In genomic region chr17:53582026-53582585, GRCm38 (mm10) we compare ENCODE assay signal across 23 mouse cellular contexts. TPM values are rescaled to one million over a fixed set of nuclear protein-coding genes. Genes with fewer than 3 reads are reported as not detected.
DNase-seq lines count a peak whose midpoint lies in the region; ATAC-seq and TF ChIP-seq lines count a peak whose summit lies in the region.
"Had no signal": no experiment of that assay in that cellular context is flagged by ENCODE, and none has a peak within 500 bp of the region (broad histone marks: within the 10 kb centered on the region; RNA-seq: fewer than 3 reads in every experiment).

No protein-coding gene starts in this region.

- peak; percentile 69 for DNase-seq in 416B (ENCODE audit: low read depth)
- DNase-seq in CH12.LX (ENCODE audit: extremely low read depth) = no peak
- DNase-seq in urinary bladder, postnatal 4 days (ENCODE audit: low spot score in 2 of 2) = no peak
- DNase-seq: adrenal gland, postnatal 36 days; gastrocnemius, postnatal 14 days; heart, postnatal 36 days; kidney, adult 9 months; lung, adult 2 months; lung, postnatal 4 days; right cerebral cortex, postnatal 4 days; thymus, postnatal 4 days had no signal

- H3K9me3 ChIP-seq in heart, embryonic 14.5 days (ENCODE audit: control insufficient read depth, low read length) = no peaks in the 10 kb centered on the region
- no peaks in the 10 kb centered on the region for H3K9me3 ChIP-seq in heart, embryonic 11.5 days (replicated peaks; ENCODE audit: control insufficient read depth, low read length)
- H3K9me3 ChIP-seq in CH12.LX (replicated peaks; ENCODE audit: low read length) = no peaks in the 10 kb centered on the region
- no peaks in the 10 kb centered on the region for H3K9me3 ChIP-seq in midbrain, embryonic 16.5 days (replicated peaks; ENCODE audit: control insufficient read depth, low read length, poor library complexity, severe bottlenecking)
- H3K9me3 ChIP-seq: limb, embryonic 13.5 days; midbrain, embryonic 13.5 days had no signal

- dilution Hi-C loops in CH12.LX (cut with MboI; ENCODE audit: extremely low pct_ligation_motif_present, extremely low pct_unique_long_range_greater_than_20kb, low sequenced_read_pairs) = no loop called here

- H3K9ac ChIP-seq in heart, embryonic 14.5 days (ENCODE audit: low read length) = no peak overlapping the region
- no peak overlapping the region for H3K9ac ChIP-seq in heart, embryonic 11.5 days (ENCODE audit: low read depth, low read length)
- peak overlapping the region; percentile 58; the same call in 1 of the 2 replicates for H3K9ac ChIP-seq in CH12.LX (ENCODE audit: insufficient read depth, low read depth)
- H3K9ac ChIP-seq in midbrain, embryonic 16.5 days (ENCODE audit: low read depth, low read length) = no peak overlapping the region
- H3K9ac ChIP-seq: limb, embryonic 13.5 days; midbrain, embryonic 13.5 days had no signal

- H3K4me1 ChIP-seq in heart, embryonic 14.5 days (ENCODE audit: control insufficient read depth in 2 of 2, insufficient read depth in 2 of 2, low read length in 2 of 2) = peaks cover 33 to 62% of the 10 kb centered on the region in 2 experiments
- H3K4me1 ChIP-seq in heart, embryonic 11.5 days (ENCODE audit: control insufficient read depth, insufficient read depth, low read length) = peaks cover 45% of the 10 kb centered on the region
- peaks cover 27 to 51% of the 10 kb centered on the region in 2 experiments for H3K4me1 ChIP-seq in CH12.LX (ENCODE audit: control insufficient read depth in 1 of 2, insufficient read depth in 2 of 2)
- H3K4me1 ChIP-seq in embryonic fibroblast, embryonic 13.5 days (ENCODE audit: control insufficient read depth, insufficient read depth, low read length) = peaks cover 26% of the 10 kb centered on the region
- H3K4me1 ChIP-seq in midbrain, embryonic 16.5 days (ENCODE audit: control insufficient read depth, insufficient read depth, low read length) = peaks cover 11% of the 10 kb centered on the region; the same call in 1 of the 2 replicates

- in situ Hi-C loops in CH12.LX (cut with MboI; ENCODE audit: low pct_ligation_motif_present, low pct_unique_long_range_greater_than_20kb, low sequenced_read_pairs) = no loop called here

- H3K27me3 ChIP-seq in heart, embryonic 14.5 days (ENCODE audit: control insufficient read depth, insufficient read depth, low read length) = no peaks in the 10 kb centered on the region
- H3K27me3 ChIP-seq in heart, embryonic 11.5 days (ENCODE audit: control insufficient read depth, insufficient read depth, low read length) = no peaks in the 10 kb centered on the region
- no peaks in the 10 kb centered on the region for H3K27me3 ChIP-seq in CH12.LX (replicated peaks)
- H3K27me3 ChIP-seq in midbrain, embryonic 16.5 days (ENCODE audit: control insufficient read depth, insufficient read depth, low read depth, low read length) = no peaks in the 10 kb centered on the region
- H3K27me3 ChIP-seq: limb, embryonic 13.5 days; midbrain, embryonic 13.5 days; Patski had no signal

- no peak overlapping the region for H3K4me3 ChIP-seq in heart, embryonic 14.5 days (ENCODE audit: control insufficient read depth in 1 of 2, insufficient read depth in 1 of 2, low read depth in 1 of 2, low read length in 2 of 2)
- no peak overlapping the region for H3K4me3 ChIP-seq in heart, embryonic 11.5 days (ENCODE audit: low read depth, low read length)
- no peak overlapping the region for H3K4me3 ChIP-seq in CH12.LX (replicated peaks in 1 of 3; ENCODE audit: low read depth in 2 of 3, low read length in 2 of 3, poor library complexity in 1 of 3)
- H3K4me3 ChIP-seq in embryonic fibroblast, embryonic 13.5 days (ENCODE audit: insufficient read depth, low read length) = no peak overlapping the region
- H3K4me3 ChIP-seq in midbrain, embryonic 16.5 days (ENCODE audit: low read depth, low read length) = no peak overlapping the region
- H3K4me3 ChIP-seq: limb, embryonic 13.5 days; midbrain, embryonic 13.5 days; myocyte had no signal

- no peak for TF ChIP-seq RAD21 in CH12.LX (IDR thresholded peaks at IDR 0.05; ENCODE audit: low read depth, low read length)

- no peak for TF ChIP-seq EP300 in CH12.LX (IDR thresholded peaks at IDR 0.05; ENCODE audit: low read length)

- peak overlapping the region; percentile 25 to 43; a peak in 1 of 4 replicates for H3K27ac ChIP-seq in heart, embryonic 14.5 days (replicated peaks in 1 of 2; ENCODE audit: control insufficient read depth in 1 of 2, insufficient read depth in 1 of 2, low read depth in 2 of 2, low read length in 2 of 2)
- no peak overlapping the region for H3K27ac ChIP-seq in heart, embryonic 11.5 days (ENCODE audit: low read depth, low read length)
- no peak overlapping the region for H3K27ac ChIP-seq in CH12.LX (ENCODE audit: insufficient read depth, low read depth)
- H3K27ac ChIP-seq in embryonic fibroblast, embryonic 13.5 days (ENCODE audit: insufficient read depth, low read length) = peak overlapping the region; percentile 27; the same call in 1 of the 2 replicates
- no peak overlapping the region for H3K27ac ChIP-seq in midbrain, embryonic 16.5 days (ENCODE audit: low read length)
- H3K27ac ChIP-seq: limb, embryonic 13.5 days; midbrain, embryonic 13.5 days had no signal

- ATAC-seq in heart, embryonic 14.5 days (ENCODE audit: insufficient number of reproducible peaks, insufficient read depth, low FRiP score, low read depth) = no peak
- ATAC-seq in heart, embryonic 11.5 days (replicated peaks; ENCODE audit: insufficient number of reproducible peaks, low FRiP score, low TSS enrichment) = no peak
- no peak for ATAC-seq in midbrain, embryonic 16.5 days
- ATAC-seq: midbrain, embryonic 13.5 days; Patski had no signal

- WGBS in heart, embryonic 14.5 days = 43% methylated on average over 4 of the region's 4 CpGs
- WGBS in heart, embryonic 11.5 days (ENCODE audit: insufficient replicate concordance) = 48% methylated on average over 4 of the region's 4 CpGs
- WGBS in midbrain, embryonic 16.5 days = 78% methylated on average over 4 of the region's 4 CpGs

- TF ChIP-seq POLR2A in CH12.LX (IDR thresholded peaks at IDR 0.05; ENCODE audit: low read depth, low read length) = no peak
- no peak for TF ChIP-seq POLR2A in embryonic fibroblast, embryonic 13.5 days (IDR thresholded peaks at IDR 0.05; ENCODE audit: low read depth, low read length)

- H3K79me2 ChIP-seq in CH12.LX (replicated peaks; ENCODE audit: control insufficient read depth, extremely low read depth, insufficient read depth, poor library complexity, severe bottlenecking) = peaks cover 15% of the 10 kb centered on the region; the same call in 1 of the 2 replicates

- H3K36me3 ChIP-seq in heart, embryonic 14.5 days (ENCODE audit: control insufficient read depth, insufficient read depth, low read length) = no peaks in the 10 kb centered on the region
- no peaks in the 10 kb centered on the region for H3K36me3 ChIP-seq in heart, embryonic 11.5 days (ENCODE audit: control insufficient read depth, insufficient read depth, low read length)
- H3K36me3 ChIP-seq in CH12.LX (replicated peaks in 1 of 2; ENCODE audit: control insufficient read depth in 1 of 2, insufficient read depth in 1 of 2, low read length in 1 of 2) = peaks cover 3% of the 10 kb centered on the region in 2 experiments
- no peaks in the 10 kb centered on the region for H3K36me3 ChIP-seq in midbrain, embryonic 16.5 days (ENCODE audit: control insufficient read depth, insufficient read depth, low read length)
- H3K36me3 ChIP-seq: limb, embryonic 13.5 days; midbrain, embryonic 13.5 days had no signal

- no peak for TF ChIP-seq CTCF in CH12.LX (conservative IDR thresholded peaks at IDR 0.05 in 1 of 2, IDR thresholded peaks at IDR 0.05 in 1 of 2; ENCODE audit: low read depth in 2 of 2, low read length in 2 of 2)
- TF ChIP-seq CTCF in embryonic fibroblast, embryonic 13.5 days (IDR thresholded peaks at IDR 0.05; ENCODE audit: borderline replicate concordance, insufficient read depth, low read length) = no peak

- no peak overlapping the region for H3K4me2 ChIP-seq in heart, embryonic 14.5 days (ENCODE audit: low read length)
- no peak overlapping the region for H3K4me2 ChIP-seq in heart, embryonic 11.5 days
- peak overlapping the region; percentile 73; the same call in 1 of the 2 replicates for H3K4me2 ChIP-seq in CH12.LX (ENCODE audit: insufficient read depth, low read depth, poor library complexity, severe bottlenecking)
- H3K4me2 ChIP-seq in midbrain, embryonic 16.5 days (ENCODE audit: low read length) = no peak overlapping the region
- H3K4me2 ChIP-seq: limb, embryonic 13.5 days; midbrain, embryonic 13.5 days had no signal

TF ChIP-seq in CH12.LX, 34 proteins besides CTCF, POLR2A, EP300 and RAD21:
- 0 out of 2 replicates have a peak, but pooled peaks have one; percentile 13 for TF ChIP-seq TBP (conservative IDR thresholded peaks at IDR 0.05; ENCODE audit: low read depth, low read length)
- TF ChIP-seq UBTF (IDR thresholded peaks at IDR 0.05; ENCODE audit: low read depth, low read length) = no peak

RNA-seq across cellular contexts. Expression of gene Kat2b, which starts 15.4 kb away (rescaled TPM):
- polyA plus RNA-seq in heart, embryonic 14.5 days (2014; fragmentation: Nextera tagmentation; extraction: Ambion mirVana) = 16.6 and 17.0 TPM in 2 replicates
- polyA plus RNA-seq in heart, embryonic 11.5 days (2014; fragmentation: Nextera tagmentation; extraction: Ambion mirVana) = 11.0 and 14.0 TPM in 2 replicates
- total RNA-seq in CH12.LX (2012; rRNA removed) (3.6 and 3.9 TPM in 2 replicates), CH12.LX (2014; rRNA removed) (4.6 and 5.0 TPM in 2 replicates)
- 4.1 and 4.6 TPM in 2 replicates for polyA plus RNA-seq in CH12.LX (2012; ENCODE audit: insufficient read length, low read depth)
- polyA plus RNA-seq in embryonic fibroblast, embryonic 13.5 days (2011; ENCODE audit: insufficient read length, low read depth, missing spikeins) = 26.8 and 33.2 TPM in 2 replicates
- 7.2 and 8.7 TPM in 2 replicates for polyA plus RNA-seq in midbrain, embryonic 16.5 days (2015; fragmentation: Nextera tagmentation; extraction: Ambion mirVana)

RNA-seq across cellular contexts. Expression of gene Pp2d1, which starts 42.9 kb away (rescaled TPM):
- polyA plus RNA-seq in heart, embryonic 14.5 days (2014; fragmentation: Nextera tagmentation; extraction: Ambion mirVana) = 0.32 and 0.40 TPM in 2 replicates
- 0.32 and 0.33 TPM in 2 replicates for polyA plus RNA-seq in heart, embryonic 11.5 days (2014; fragmentation: Nextera tagmentation; extraction: Ambion mirVana)
- total RNA-seq in CH12.LX (2012; rRNA removed) (not detected in 2 replicates), CH12.LX (2014; rRNA removed) (not detected in 2 replicates)
- polyA plus RNA-seq in CH12.LX (2012; ENCODE audit: insufficient read length, low read depth) = not detected in 2 replicates
- polyA plus RNA-seq in embryonic fibroblast, embryonic 13.5 days (2011; ENCODE audit: insufficient read length, low read depth, missing spikeins) = 0.35 TPM in 1 of 2 replicates, not detected in the other
- 0.46 and 0.50 TPM in 2 replicates for polyA plus RNA-seq in midbrain, embryonic 16.5 days (2015; fragmentation: Nextera tagmentation; extraction: Ambion mirVana)
- total RNA-seq: adrenal gland, postnatal 36 days; gastrocnemius, postnatal 14 days; heart, postnatal 36 days; layer of hippocampus, postnatal 14 days; left cerebral cortex, postnatal 10 days; neutrophil, adult 5-6 weeks had no signal
- polyA plus RNA-seq: large intestine, adult 2 months; lung, adult 2 months had no signal

Comparison
In these comparisons a context has a peak if more than half of its experiments do, and no peak if none do; other contexts are left out.
1. H3K27ac ChIP-seq: peak in heart, embryonic 14.5 days (2 of 2) and embryonic fibroblast, embryonic 13.5 days (single experiment); none in heart, embryonic 11.5 days (single experiment), CH12.LX (single experiment) and midbrain, embryonic 16.5 days (single experiment).